Mouse (Mus musculus) heart, adult 2 months (tissue): Measurements from ENCODE around the gene Fmo6. TPM values are rescaled to one million over a fixed set of nuclear protein-coding genes. Genes with fewer than 3 reads are reported as not detected.

Source experiments
- DNase-seq, 2 experiments: peaks; one replicate each; pipeline ENCODE4 v3.0.0; 2021
- H3K27ac ChIP-seq: fragments of 200-600 bp; 2 replicates; pipeline ENCODE4 v1.8.1; 2022
- H3K27me3 ChIP-seq: fragments of 200-500 bp; 2 replicates; pipeline ENCODE4 v1.6.1; 2012; ENCODE audit warnings: mild to moderate bottlenecking, low read length, inconsistent platforms, mixed read lengths; ENCODE audit not compliant: control insufficient read depth, insufficient read depth
- H3K36me3 ChIP-seq: fragments of 200-500 bp; 2 replicates; pipeline ENCODE4 v1.6.1; 2012; ENCODE audit warnings: low read length, inconsistent platforms; ENCODE audit not compliant: control insufficient read depth, insufficient read depth
- H3K4me1 ChIP-seq: fragments of 200-500 bp; 2 replicates; pipeline ENCODE4 v1.6.1; 2011; ENCODE audit warnings: low read length; ENCODE audit not compliant: control insufficient read depth, insufficient read depth
- H3K4me3 ChIP-seq: fragments of 200-600 bp; 2 replicates; pipeline ENCODE4 v1.8.1; 2022
- H3K79me2 ChIP-seq: fragments of 200-500 bp; replicated peaks from 2 replicates; pipeline ENCODE4 v1.6.1; 2012; ENCODE audit warnings: mild to moderate bottlenecking, inconsistent platforms, low read length, moderate library complexity, mixed read lengths; ENCODE audit not compliant: control insufficient read depth, insufficient read depth
- H3K9ac ChIP-seq: fragments of 200-500 bp; 2 replicates; pipeline ENCODE4 v1.6.1; 2012; ENCODE audit warnings: low read depth, mild to moderate bottlenecking, control low read depth, inconsistent platforms, low read length, mixed read lengths
- CTCF ChIP-seq: fragments of 200-600 bp; IDR thresholded peaks from 2 replicates; pipeline ENCODE4 v1.8.1; 2022; ENCODE audit warnings: antibody characterized with exemption, mild to moderate bottlenecking, moderate library complexity
- EP300 ChIP-seq: fragments of 200-500 bp; IDR thresholded peaks from 2 replicates; pipeline ENCODE4 v1.6.1; 2011; ENCODE audit warnings: low read depth, low read length, control low read depth; ENCODE audit not compliant: insufficient read depth
- POLR2A ChIP-seq: fragments of 200-500 bp; IDR thresholded peaks from 2 replicates; pipeline ENCODE4 v1.6.1; 2011; ENCODE audit warnings: mild to moderate bottlenecking, low read depth, low read length, control low read depth; ENCODE audit not compliant: insufficient read depth
- WGBS: fragments of 180-500 bp; shearing (Covaris S2); methylation state at CpG from one replicate; pipeline ENCODE4 v1.1.7; 2018; 5-methylcytosine and 5-hydroxymethylcytosine counted together
- intact Hi-C: fragments of 180-260 bp; cut with DNase I; formaldehyde crosslinking; loops from one replicate; pipeline ENCODE4 v1.15.1; 2025
- polyA plus RNA-seq: library from polyadenylated mRNA; depleted of rRNA; stranded (reverse); fragments of >200 nt; gene quantifications from 2 replicates; pipeline ENCODE4 v1.2.3, GENCODE M21; 2012; rRNA removed
- total RNA-seq, 2 experiments: library from RNA; stranded (reverse); gene quantifications; 2 replicates each; pipeline ENCODE4 v1.2.3; 2021

Fmo6 gene
- total and polyA plus RNA-seq, 3 experiments: 0.53 TPM; not detected in 2

GRCm38 (mm10) chr1:162871701-162872311 lies 65.5 kb downstream of the Fmo6 start:
- intact Hi-C loops: no loop called here

GRCm38 (mm10) chr1:162870978-162871377 lies 66.3 kb downstream of the Fmo6 start:
- Histone ChIP-seq H3K27me3 (no peaks in the 10 kb centered on the region), H3K4me3 (no peak overlapping the region), H3K79me2 (no peaks in the 10 kb centered on the region), H3K4me1 (peaks cover 6% of the 10 kb centered on the region), H3K9ac (no peak overlapping the region), H3K36me3 (peaks cover 3% of the 10 kb centered on the region; the same call in 1 of the 2 replicates), H3K27ac (peak overlapping the region; percentile 42)
- intact Hi-C loops: no loop called here
- TF ChIP-seq EP300 (no peak), POLR2A (no peak), CTCF (no peak)
- DNase-seq: no peak
- WGBS: 52% methylated on average over 7 of the region's 7 CpGs

More at GRCm38 (mm10) chr1:162871701-162872311, 65.5 kb downstream of the Fmo6 start:
- Histone ChIP-seq H3K36me3 (peaks cover 3% of the 10 kb centered on the region; the same call in 1 of the 2 replicates), H3K27me3 (no peaks in the 10 kb centered on the region), H3K79me2 (no peaks in the 10 kb centered on the region), H3K27ac (peak overlapping the region; percentile 42), H3K4me3 (no peak overlapping the region), H3K9ac (no peak overlapping the region), H3K4me1 (peaks cover 6% of the 10 kb centered on the region)
- TF ChIP-seq POLR2A: no peak
- TF ChIP-seq EP300: no peak
- TF ChIP-seq CTCF: no peak
- no peak for DNase-seq
- WGBS: 23% methylated on average over 9 of the region's 9 CpGs

GRCm38 (mm10) chr1:162867396-162867795 lies 69.9 kb downstream of the Fmo6 start:
- H3K27ac ChIP-seq: peak overlapping the region; percentile 94; the same call in 1 of the 2 replicates
- peaks cover 7% of the 10 kb centered on the region for H3K4me1 ChIP-seq
- WGBS: 52% methylated on average over 4 of the region's 4 CpGs
- H3K27me3 ChIP-seq: no peaks in the 10 kb centered on the region
- no peaks in the 10 kb centered on the region for H3K79me2 ChIP-seq
- intact Hi-C loops: loop anchor here (2.0 to 10.0 kb wide), 2 partner anchors 19 to 133 kb away; no protein-coding TSS in a partner anchor
- no peak for DNase-seq
- H3K9ac ChIP-seq: no peak overlapping the region
- peaks cover 6% of the 10 kb centered on the region; the same call in 1 of the 2 replicates for H3K36me3 ChIP-seq
- no peak for TF ChIP-seq POLR2A
- no peak for TF ChIP-seq EP300
- no peak for TF ChIP-seq CTCF
- H3K4me3 ChIP-seq: no peak overlapping the region

Other genes with a start within 250 kb of the Fmo6 start
- 10 to 100 TPM; 71.7 to 72.0 TPM for gene Prrc2c, start 197.0 kb downstream of the Fmo6 start, total RNA-seq
- gene Prrc2c, start 197.0 kb downstream of the Fmo6 start, polyA plus RNA-seq: 20.0 and 24.3 TPM in 2 replicates
- under 1 TPM in 1 of 2 experiments, not detected in 1; 0.08 TPM for gene Fmo4, start 123.5 kb downstream of the Fmo6 start, total RNA-seq
- gene Fmo4, start 123.5 kb downstream of the Fmo6 start, polyA plus RNA-seq: 0.20 and 0.23 TPM in 2 replicates
- gene Fmo1, start 70.9 kb downstream of the Fmo6 start, total RNA-seq: 10 to 100 TPM; 33.4 to 33.6 TPM
- 41.4 and 43.1 TPM in 2 replicates for gene Fmo1, start 70.9 kb downstream of the Fmo6 start, polyA plus RNA-seq
- gene Fmo2, start 38.8 kb downstream of the Fmo6 start, total RNA-seq: 10 to 100 TPM; 35.5 to 52.9 TPM
- 17.9 and 24.3 TPM in 2 replicates for gene Fmo2, start 38.8 kb downstream of the Fmo6 start, polyA plus RNA-seq
- under 1 TPM in 1 of 2 experiments, not detected in 1; 0.16 TPM for gene Fmo3, start 47.0 kb upstream of the Fmo6 start, total RNA-seq
- gene Fmo3, start 47.0 kb upstream of the Fmo6 start, polyA plus RNA-seq: 0.32 and 2.9 TPM in 2 replicates
- gene Mroh9, start 148.2 kb upstream of the Fmo6 start, total RNA-seq: not detected
- gene Mroh9, start 148.2 kb upstream of the Fmo6 start, polyA plus RNA-seq: not detected in 2 replicates